Mouse (Mus musculus) frontal cortex, adult (tissue): Measurements from ENCODE around the gene Cenpp.
A peak's percentile ranks its signal among the peaks of the same experiment; 100 is the strongest.
"Not testable (repeated sequence)": the region's sequence is repeated elsewhere in the genome, so short reads cannot be mapped to it uniquely, and the experiment has no call there.

ENCODE experiments used
- ATAC-seq: cut with Nextera tagmentation; 2 replicates; pipeline ENCODE4 v1.9.2; 2017; ENCODE audit warnings: mild to moderate bottlenecking, moderate library complexity, mixed read lengths; ENCODE audit not compliant: low TSS enrichment

Cenpp gene

GRCm38 (mm10) chr13:49607714-49608113 is 44.9 kb downstream of the Cenpp start, which contains the start of gene Ogn:
Gene Ogn, plus strand, starts transcription at chr13:49608046.
- ATAC-seq = no peak

DNA sequence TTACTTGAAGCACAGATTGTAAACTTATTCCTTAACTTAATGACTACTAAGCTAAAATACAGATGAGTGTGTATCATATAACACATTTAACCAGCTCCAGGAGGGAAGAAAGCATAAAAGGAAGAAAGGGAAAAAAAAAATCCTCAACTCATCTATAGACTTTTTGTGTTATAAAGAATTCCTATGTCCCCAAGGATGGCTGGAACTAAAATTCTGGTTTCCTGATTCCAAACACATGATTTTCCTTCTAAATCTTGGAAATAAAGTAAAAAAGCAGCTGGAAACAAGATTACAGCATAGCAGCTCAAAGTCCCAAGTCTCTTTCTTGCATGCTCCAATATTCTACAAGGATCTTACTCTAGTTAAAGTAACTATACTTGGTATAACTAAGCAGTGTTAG is 49.0 kb downstream of the Cenpp start:
- no peak for ATAC-seq

GRCm38 (mm10) chr13:49602541-49602940 is 50.0 kb downstream of the Cenpp start:
- not testable (repeated sequence) for ATAC-seq

- peak; percentile 64; the same call in 1 of the 2 replicates for ATAC-seq
These were observed 66.5 kb downstream of the Cenpp start for GRCm38 (mm10) chr13:49586062-49586461.

DNA sequence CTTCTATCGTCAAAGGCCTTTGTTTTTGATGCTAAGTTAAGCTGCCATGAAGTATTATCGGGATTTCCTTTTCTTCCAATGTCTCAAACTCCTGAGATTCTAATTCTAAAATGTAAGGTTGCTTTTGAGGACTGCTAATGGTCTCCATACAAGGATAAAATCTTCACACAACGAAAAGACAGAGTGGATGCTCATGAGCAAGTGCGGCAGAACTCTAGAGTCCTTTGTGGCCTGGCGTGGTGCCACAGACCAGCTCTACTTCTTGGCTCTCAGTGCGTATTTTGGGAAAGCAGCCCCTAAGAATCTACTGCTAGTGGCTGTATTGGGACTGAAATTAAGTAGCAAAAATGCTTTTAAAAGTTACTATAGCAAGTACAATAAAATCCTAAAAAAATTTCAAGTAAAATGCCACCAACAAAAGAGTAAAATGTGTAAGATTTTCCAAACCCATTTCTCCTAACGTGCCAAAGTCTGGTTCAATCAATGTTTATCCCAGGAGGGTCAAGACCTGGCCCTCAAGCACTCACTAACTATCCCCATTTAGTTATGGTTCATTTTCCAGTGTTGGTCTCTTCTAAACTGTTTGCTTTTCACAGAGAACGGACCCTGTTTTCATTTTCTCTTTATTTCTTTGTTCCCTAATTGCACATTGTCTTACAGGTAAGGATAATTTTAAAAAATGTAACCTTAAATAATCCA is 68.1 kb downstream of the Cenpp start:
- no peak for ATAC-seq

GRCm38 (mm10) chr13:49583859-49584258 is 68.7 kb downstream of the Cenpp start:
- no peak for ATAC-seq

GRCm38 (mm10) chr13:49581541-49582530 is 70.7 kb downstream of the Cenpp start, which contains the start of gene Omd:
Gene Omd, plus strand, starts transcription at chr13:49582462.
- no peak for ATAC-seq

- ATAC-seq = no peak
These were observed 81.2 kb downstream of the Cenpp start for GRCm38 (mm10) chr13:49571418-49571817.

DNA sequence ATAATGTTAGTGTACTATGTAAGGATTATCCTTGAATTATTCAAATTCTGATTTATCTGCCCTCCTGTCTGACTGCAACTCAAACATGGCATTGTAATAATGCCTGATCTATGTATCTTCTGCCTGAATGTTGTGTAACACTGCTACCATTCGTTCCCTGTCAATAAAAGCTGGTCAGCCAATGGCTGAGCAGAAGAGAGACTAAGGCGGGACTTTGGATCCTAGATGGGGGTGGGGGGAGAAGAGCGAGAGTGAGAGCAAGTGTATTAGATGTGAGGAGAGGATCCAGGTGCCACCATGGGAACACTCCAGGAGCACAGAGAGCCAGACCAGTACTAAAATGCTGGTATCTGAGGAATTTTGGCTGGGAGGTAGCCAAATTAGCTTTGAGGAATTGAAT is 82.2 kb downstream of the Cenpp start:
- ATAC-seq = no peak

DNA sequence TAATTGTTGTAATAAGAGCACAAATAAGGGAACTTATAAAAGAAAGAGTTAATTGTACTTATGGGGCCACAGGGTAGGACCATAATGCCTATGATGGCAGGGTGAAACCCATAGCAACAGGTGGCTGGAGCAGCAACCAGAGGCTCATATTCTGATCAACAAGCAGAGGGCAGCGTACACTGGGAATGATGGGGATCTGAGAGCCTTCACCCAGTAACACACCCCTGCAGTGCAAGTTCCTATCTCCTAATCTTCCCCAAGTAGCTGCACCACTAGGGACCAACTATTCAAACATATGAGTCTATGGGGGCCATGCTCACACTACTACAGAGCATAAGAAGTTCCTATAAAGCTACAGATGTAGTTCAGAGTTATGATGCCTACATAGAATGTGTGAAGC is 88.2 kb downstream of the Cenpp start:
- ATAC-seq = no peak

DNA sequence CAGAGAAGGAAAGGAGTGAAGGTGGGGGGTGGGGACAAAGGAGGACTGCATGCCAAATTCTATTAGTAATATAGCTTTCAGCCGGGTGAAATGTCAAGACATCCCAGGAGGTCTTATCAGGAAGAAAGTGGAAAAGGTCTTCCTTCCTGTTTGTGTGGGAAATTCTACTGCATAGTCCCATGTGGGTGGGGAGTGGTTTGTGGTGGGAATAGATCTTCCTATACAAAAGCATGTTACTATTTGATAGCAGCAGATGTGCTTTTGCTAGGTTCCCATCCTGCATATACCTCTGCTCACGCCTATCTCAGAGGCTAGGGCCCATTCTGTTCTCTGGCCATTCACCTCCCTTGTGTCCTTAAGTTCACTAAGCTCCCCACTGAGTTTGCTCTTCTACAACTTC is 91.7 kb downstream of the Cenpp start:
- ATAC-seq = no peak

- ATAC-seq = no peak
These were observed 93.4 kb downstream of the Cenpp start for GRCm38 (mm10) chr13:49559185-49559584.

- ATAC-seq = no peak
These were observed 95.7 kb downstream of the Cenpp start for GRCm38 (mm10) chr13:49556924-49557323.

DNA sequence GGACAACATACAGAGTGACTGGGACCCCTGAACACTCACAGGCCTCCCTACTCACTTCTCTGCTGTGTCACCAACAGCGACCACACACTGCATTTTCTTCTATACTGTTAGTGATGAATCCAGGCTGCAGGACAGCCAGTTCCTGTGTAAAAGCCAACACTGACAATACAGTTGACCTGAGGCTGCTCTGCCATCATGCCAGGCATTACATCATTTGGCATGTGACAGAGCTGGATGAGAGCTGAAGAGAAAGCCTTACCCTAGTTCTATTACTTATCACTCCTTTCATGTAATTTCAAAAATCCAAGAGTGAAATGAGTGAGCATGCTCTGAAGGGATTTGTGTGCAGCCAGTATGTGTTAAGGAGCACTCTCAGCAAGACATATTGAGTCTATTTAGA is 96.4 kb downstream of the Cenpp start:
- ATAC-seq = no peak

- ATAC-seq = no peak
These were observed 98.1 kb downstream of the Cenpp start for GRCm38 (mm10) chr13:49554519-49554918.

- no peak for ATAC-seq
These were observed 103.0 kb downstream of the Cenpp start for GRCm38 (mm10) chr13:49549616-49550015.

- ATAC-seq = no peak
These were observed 104.9 kb downstream of the Cenpp start for GRCm38 (mm10) chr13:49547563-49548150.

- ATAC-seq = no peak
These were observed 106.1 kb downstream of the Cenpp start for GRCm38 (mm10) chr13:49546517-49546916.

GRCm38 (mm10) chr13:49545646-49546045 is 106.9 kb downstream of the Cenpp start:
- no peak for ATAC-seq

- no peak for ATAC-seq
These were observed 108.3 kb downstream of the Cenpp start, which contains the start of gene Aspn for GRCm38 (mm10) chr13:49544279-49544678. Gene Aspn, plus strand, starts transcription at chr13:49544443.

DNA sequence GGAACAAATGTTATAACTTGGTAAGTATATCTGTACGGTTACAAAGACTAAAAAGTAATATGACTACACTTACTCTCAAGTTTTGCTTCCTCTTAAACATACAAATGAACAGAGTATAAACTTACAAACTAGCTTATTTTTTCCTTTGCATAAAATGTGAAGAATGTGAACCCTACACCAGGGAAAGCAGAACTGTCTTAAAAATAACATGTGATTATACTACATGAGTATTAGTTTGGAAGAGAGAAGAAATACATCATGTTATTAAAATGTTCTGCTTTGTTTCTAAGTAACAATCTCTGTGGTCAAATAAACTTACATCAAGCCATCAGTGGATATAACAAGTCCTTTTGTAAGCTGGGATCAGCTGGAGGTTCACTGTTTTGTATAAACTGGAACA is 113.9 kb downstream of the Cenpp start:
- no peak for ATAC-seq

DNA sequence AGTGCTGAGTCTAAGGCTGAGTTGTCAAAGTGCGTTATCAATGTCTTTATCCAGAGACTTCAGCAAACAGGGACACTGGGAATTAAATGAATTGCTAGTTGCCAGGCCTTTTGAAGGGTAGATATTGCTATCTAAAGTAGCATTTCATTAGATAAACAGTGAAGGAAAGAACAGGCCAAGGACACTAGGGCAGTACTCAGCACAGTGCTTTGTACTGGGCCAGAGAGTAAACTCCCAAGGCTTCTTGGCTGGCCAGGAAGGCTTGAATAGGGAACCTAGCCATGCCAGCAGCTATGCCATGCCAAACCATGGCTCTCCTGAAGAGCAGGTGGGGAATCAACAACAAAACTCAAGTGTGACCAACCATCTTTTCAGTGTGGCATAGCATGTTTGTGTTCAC is 115.6 kb downstream of the Cenpp start:
- ATAC-seq = no peak
